Mouse (Mus musculus): ENCODE results near the gene Anapc16. TPM values are rescaled to one million over a fixed set of nuclear protein-coding genes. Genes with fewer than 3 reads are reported as not detected.

Gene Anapc16
- polyA plus RNA-seq, 1 experiment: 104 TPM

DNA sequence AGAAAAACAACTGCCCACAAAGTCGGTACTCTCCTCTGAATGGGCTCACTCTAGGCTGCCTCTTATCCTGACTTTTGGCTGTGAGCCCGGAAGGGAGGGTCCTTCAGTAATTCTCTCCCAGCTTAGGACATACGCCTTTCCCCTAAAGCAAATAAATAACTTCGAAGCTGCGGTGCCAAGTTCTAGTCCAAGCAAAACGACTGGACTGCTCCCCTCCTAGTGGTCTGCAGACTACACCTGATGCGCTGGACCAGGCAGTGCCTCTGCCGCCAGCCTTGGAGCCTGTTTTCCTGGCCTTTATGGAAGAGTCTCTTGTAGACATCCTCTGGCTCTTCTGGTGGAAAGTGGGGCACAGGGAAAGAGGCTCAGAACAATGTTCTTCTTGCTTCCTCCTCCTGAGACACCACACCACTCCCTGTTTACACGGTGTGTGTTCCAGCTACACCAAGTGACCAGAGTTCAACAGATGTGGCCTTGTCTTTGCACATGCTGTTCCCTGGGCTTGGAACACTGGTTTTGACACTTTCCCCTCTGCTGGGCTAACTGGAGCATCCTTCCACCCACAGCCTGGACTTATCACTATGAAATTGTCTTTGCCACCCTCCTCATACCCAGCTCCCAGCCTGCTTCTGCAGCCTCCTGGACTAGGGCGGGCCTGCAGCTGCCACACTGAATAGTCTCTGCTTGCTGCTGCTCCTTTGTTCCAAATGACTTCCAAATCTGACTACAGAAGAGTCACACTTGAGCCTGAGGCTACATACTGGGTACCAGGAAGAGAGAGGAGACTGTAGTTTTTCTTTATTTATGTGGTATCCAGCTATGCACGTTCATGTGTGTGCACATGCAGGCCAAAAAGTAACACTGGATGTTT is 23.8 kb downstream of the Anapc16 start:
- Histone ChIP-seq H3K4me3 (ENCODE audit: insufficient read depth, poor library complexity, severe bottlenecking) (no peak overlapping the region), H3K36me3 (ENCODE audit: control insufficient read depth, insufficient read depth) (peaks cover 5% of the 10 kb centered on the region), H3K27me3 (ENCODE audit: control insufficient read depth, insufficient read depth, insufficient read length) (no peaks in the 10 kb centered on the region), H3K79me2 (ENCODE audit: control insufficient read depth, insufficient read depth) (no peaks in the 10 kb centered on the region), H3ac (ENCODE audit: control insufficient read depth, insufficient read length, low read depth) (no peak overlapping the region), H3K79me3 (ENCODE audit: low read depth) (no peaks in the 10 kb centered on the region)
- TF ChIP-seq MAX (IDR thresholded peaks at IDR 0.05) (no peak), CTCF (IDR thresholded peaks at IDR 0.05; ENCODE audit: control insufficient read depth, insufficient read depth, insufficient read length) (no peak), MYOG (IDR thresholded peaks at IDR 0.05; ENCODE audit: control insufficient read depth, extremely low read depth, insufficient read length) (no peak), MYOD1 (IDR thresholded peaks at IDR 0.05; ENCODE audit: control insufficient read depth, insufficient read length, low read depth) (no peak)

DNA sequence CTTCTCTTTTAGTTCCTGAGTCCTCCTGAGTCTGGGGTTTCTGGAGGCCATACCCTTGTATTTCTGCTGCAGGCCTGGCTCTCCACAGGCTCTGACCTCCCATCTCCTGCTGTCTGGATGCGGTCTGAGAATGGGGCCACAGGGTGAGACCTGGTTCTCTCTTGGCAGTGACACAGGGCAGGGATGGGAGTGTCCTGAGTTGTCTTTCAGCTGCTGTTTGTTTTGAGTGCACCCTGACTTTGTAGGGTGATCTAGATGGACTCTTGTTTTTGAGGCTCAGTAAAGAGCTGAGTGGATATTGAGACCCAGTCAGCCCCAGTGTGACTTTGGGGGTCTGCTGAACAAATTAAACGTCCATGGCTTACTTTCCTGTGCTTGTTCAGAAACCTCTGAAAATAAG is 24.5 kb downstream of the Anapc16 start:
- no peaks in the 10 kb centered on the region for H3K27me3 ChIP-seq (ENCODE audit: control insufficient read depth, insufficient read depth, insufficient read length)
- no peaks in the 10 kb centered on the region for H3K79me3 ChIP-seq (ENCODE audit: low read depth)
- H3ac ChIP-seq (ENCODE audit: control insufficient read depth, insufficient read length, low read depth): no peak overlapping the region
- no peaks in the 10 kb centered on the region for H3K36me3 ChIP-seq (ENCODE audit: control insufficient read depth, insufficient read depth)
- no peak overlapping the region for H3K4me3 ChIP-seq (ENCODE audit: insufficient read depth, poor library complexity, severe bottlenecking)
- no peaks in the 10 kb centered on the region for H3K79me2 ChIP-seq (ENCODE audit: control insufficient read depth, insufficient read depth)
- TF ChIP-seq MAX (IDR thresholded peaks at IDR 0.05) (no peak), USF1 (IDR thresholded peaks at IDR 0.05; ENCODE audit: low read depth) (no peak), CEBPB (IDR thresholded peaks at IDR 0.05; ENCODE audit: low read depth) (no peak), FOSL1 (IDR thresholded peaks at IDR 0.05; ENCODE audit: insufficient read depth, low read length, poor library complexity, severe bottlenecking) (no peak), MYOD1 (IDR thresholded peaks at IDR 0.05; ENCODE audit: control insufficient read depth, insufficient read length, low read depth) (no peak), MYOG (IDR thresholded peaks at IDR 0.05; ENCODE audit: control insufficient read depth, extremely low read depth, insufficient read length) (no peak), CTCF (IDR thresholded peaks at IDR 0.05; ENCODE audit: control insufficient read depth, insufficient read depth, insufficient read length) (no peak)

DNA sequence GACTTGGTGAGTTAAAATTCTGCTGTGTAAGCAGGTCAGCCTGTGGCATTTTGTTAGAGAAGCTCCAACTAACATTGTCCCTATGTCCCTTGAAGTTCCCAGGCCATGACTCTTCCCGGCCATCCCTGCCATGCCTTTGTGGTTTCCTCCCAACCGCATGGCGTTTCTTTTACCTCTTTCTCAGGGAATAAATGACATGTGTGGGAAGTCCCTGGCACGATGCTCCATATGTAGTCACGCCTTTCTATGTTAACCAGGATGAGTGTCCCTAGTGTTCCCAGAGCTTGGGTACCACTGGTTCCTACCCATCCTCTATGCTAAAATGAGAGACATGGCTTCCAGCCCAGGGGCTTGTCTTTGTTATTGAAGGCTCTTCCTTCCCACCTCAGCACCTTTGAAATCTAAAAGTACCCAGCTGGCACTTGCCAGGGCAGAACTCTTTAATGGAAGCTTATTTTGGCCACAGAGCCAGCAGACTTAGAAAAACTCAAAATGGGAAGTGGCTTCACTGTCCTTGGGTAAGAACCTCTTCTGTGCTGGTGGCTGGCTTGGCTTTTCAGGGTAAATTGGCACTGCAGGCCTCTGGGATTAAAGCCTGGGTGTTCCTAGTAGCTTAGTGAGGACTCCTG is 25.1 kb downstream of the Anapc16 start:
- H3K79me2 ChIP-seq (ENCODE audit: control insufficient read depth, insufficient read depth): no peaks in the 10 kb centered on the region
- no peak overlapping the region for H3K4me3 ChIP-seq (ENCODE audit: insufficient read depth, poor library complexity, severe bottlenecking)
- TF ChIP-seq MAX (IDR thresholded peaks at IDR 0.05): peak; percentile 76
- TF ChIP-seq MYOG (IDR thresholded peaks at IDR 0.05; ENCODE audit: control insufficient read depth, extremely low read depth, insufficient read length): no peak
- TF ChIP-seq FOSL1 (IDR thresholded peaks at IDR 0.05; ENCODE audit: insufficient read depth, low read length, poor library complexity, severe bottlenecking): no peak
- no peaks in the 10 kb centered on the region for H3K27me3 ChIP-seq (ENCODE audit: control insufficient read depth, insufficient read depth, insufficient read length)
- no peak overlapping the region for H3ac ChIP-seq (ENCODE audit: control insufficient read depth, insufficient read length, low read depth)
- H3K79me3 ChIP-seq (ENCODE audit: low read depth): no peaks in the 10 kb centered on the region
- no peaks in the 10 kb centered on the region for H3K36me3 ChIP-seq (ENCODE audit: control insufficient read depth, insufficient read depth)

DNA sequence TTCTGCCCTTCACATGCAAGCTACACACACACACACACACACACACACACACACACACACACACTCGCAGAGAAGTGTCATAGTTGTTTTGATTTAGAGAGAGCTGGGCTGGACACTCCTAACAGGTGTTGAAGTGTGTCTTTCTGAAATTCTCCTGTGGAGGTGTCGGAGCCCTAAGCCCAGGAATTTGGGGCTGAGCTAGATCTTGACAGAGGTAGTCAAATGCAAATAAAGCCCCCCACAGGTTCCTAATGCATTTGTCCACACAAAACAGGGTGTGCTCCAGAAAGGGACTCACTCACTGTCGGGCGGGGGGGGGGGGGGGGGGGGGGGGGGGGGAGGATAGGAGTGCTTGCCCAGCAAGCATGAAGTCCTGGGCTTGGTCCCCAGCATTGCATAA is 25.8 kb downstream of the Anapc16 start:
- Histone ChIP-seq H3K36me3 (ENCODE audit: control insufficient read depth, insufficient read depth) (no peaks in the 10 kb centered on the region), H3ac (ENCODE audit: control insufficient read depth, insufficient read length, low read depth) (no peak overlapping the region), H3K79me3 (ENCODE audit: low read depth) (no peaks in the 10 kb centered on the region), H3K27me3 (ENCODE audit: control insufficient read depth, insufficient read depth, insufficient read length) (no peaks in the 10 kb centered on the region), H3K4me3 (ENCODE audit: insufficient read depth, poor library complexity, severe bottlenecking) (no peak overlapping the region), H3K79me2 (ENCODE audit: control insufficient read depth, insufficient read depth) (no peaks in the 10 kb centered on the region)
- TF ChIP-seq USF1 (IDR thresholded peaks at IDR 0.05; ENCODE audit: low read depth) (no peak), MYOD1 (IDR thresholded peaks at IDR 0.05; ENCODE audit: control insufficient read depth, insufficient read length, low read depth) (no peak), MYOG (IDR thresholded peaks at IDR 0.05; ENCODE audit: control insufficient read depth, extremely low read depth, insufficient read length) (no peak)

DNA sequence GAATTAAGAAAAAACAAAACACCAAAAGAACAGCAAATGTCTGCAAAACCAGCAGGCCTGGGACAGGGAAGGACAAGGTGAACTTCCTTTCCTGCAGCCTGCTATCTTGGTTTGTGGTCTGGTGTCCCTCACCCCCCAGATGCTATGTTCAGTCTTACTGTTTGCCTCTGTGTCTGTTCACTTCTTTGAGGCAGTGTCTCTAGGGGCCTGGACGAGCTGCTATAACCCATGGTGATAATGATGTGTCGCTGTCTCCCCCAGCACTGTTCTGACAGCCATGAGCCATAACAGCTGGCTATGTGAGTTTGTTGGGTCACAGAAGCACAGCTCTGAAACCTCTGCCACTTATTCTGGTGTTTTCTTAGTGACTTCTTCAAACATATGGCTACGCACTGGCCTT is 28.1 kb downstream of the Anapc16 start:
- Histone ChIP-seq H3K79me3 (ENCODE audit: low read depth) (no peaks in the 10 kb centered on the region), H3K36me3 (ENCODE audit: control insufficient read depth, insufficient read depth) (no peaks in the 10 kb centered on the region), H3K79me2 (ENCODE audit: control insufficient read depth, insufficient read depth) (no peaks in the 10 kb centered on the region), H3K4me3 (ENCODE audit: insufficient read depth, poor library complexity, severe bottlenecking) (no peak overlapping the region), H3K27me3 (ENCODE audit: control insufficient read depth, insufficient read depth, insufficient read length) (no peaks in the 10 kb centered on the region), H3ac (ENCODE audit: control insufficient read depth, insufficient read length, low read depth) (no peak overlapping the region)
- TF ChIP-seq FOSL1 (IDR thresholded peaks at IDR 0.05; ENCODE audit: insufficient read depth, low read length, poor library complexity, severe bottlenecking) (no peak), MAX (IDR thresholded peaks at IDR 0.05) (no peak), CEBPB (IDR thresholded peaks at IDR 0.05; ENCODE audit: low read depth) (no peak), CTCF (IDR thresholded peaks at IDR 0.05; ENCODE audit: control insufficient read depth, insufficient read depth, insufficient read length) (no peak), MYOG (IDR thresholded peaks at IDR 0.05; ENCODE audit: control insufficient read depth, extremely low read depth, insufficient read length) (no peak), MYOD1 (IDR thresholded peaks at IDR 0.05; ENCODE audit: control insufficient read depth, insufficient read length, low read depth) (no peak), USF1 (IDR thresholded peaks at IDR 0.05; ENCODE audit: low read depth) (no peak)

DNA sequence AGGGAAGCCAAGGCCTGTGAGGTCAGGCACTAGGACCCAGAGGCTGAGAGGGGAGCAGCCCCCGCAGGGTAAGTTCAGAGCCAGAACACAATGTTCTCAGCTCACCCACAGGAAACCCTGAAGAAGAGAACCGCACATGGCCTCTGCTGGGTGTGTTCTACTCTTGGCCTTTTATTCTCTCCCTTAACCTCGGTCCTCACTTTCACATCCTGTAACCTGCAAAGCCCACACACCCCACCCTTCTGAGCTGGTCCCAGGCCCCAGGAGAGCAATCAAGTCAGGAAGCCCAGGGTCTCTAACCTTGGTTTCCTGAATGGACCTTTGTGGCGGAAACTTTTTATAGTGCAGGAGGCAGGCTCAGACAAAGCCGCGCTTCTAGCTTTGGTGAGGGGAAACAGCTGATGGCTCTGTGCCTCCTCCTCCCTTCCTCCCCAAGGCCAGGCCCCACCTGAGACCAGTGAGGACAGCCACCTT is 28.7 kb downstream of the Anapc16 start:
- TF ChIP-seq USF1 (IDR thresholded peaks at IDR 0.05; ENCODE audit: low read depth) (no peak), FOSL1 (IDR thresholded peaks at IDR 0.05; ENCODE audit: insufficient read depth, low read length, poor library complexity, severe bottlenecking) (no peak), MAX (IDR thresholded peaks at IDR 0.05) (no peak), MYOD1 (IDR thresholded peaks at IDR 0.05; ENCODE audit: control insufficient read depth, insufficient read length, low read depth) (no peak), MYOG (IDR thresholded peaks at IDR 0.05; ENCODE audit: control insufficient read depth, extremely low read depth, insufficient read length) (no peak), CTCF (IDR thresholded peaks at IDR 0.05; ENCODE audit: control insufficient read depth, insufficient read depth, insufficient read length) (no peak), CEBPB (IDR thresholded peaks at IDR 0.05; ENCODE audit: low read depth) (no peak)
- Histone ChIP-seq H3K79me3 (ENCODE audit: low read depth) (no peaks in the 10 kb centered on the region), H3K36me3 (ENCODE audit: control insufficient read depth, insufficient read depth) (no peaks in the 10 kb centered on the region), H3ac (ENCODE audit: control insufficient read depth, insufficient read length, low read depth) (no peak overlapping the region), H3K4me3 (ENCODE audit: insufficient read depth, poor library complexity, severe bottlenecking) (no peak overlapping the region), H3K27me3 (ENCODE audit: control insufficient read depth, insufficient read depth, insufficient read length) (no peaks in the 10 kb centered on the region), H3K79me2 (ENCODE audit: control insufficient read depth, insufficient read depth) (no peaks in the 10 kb centered on the region)

Data from C2C12 (cell line).